Mouse (Mus musculus): ENCODE data around the gene F2.
A peak's percentile ranks its signal among the peaks of the same experiment; 100 is the strongest.

Gene F2

DNA sequence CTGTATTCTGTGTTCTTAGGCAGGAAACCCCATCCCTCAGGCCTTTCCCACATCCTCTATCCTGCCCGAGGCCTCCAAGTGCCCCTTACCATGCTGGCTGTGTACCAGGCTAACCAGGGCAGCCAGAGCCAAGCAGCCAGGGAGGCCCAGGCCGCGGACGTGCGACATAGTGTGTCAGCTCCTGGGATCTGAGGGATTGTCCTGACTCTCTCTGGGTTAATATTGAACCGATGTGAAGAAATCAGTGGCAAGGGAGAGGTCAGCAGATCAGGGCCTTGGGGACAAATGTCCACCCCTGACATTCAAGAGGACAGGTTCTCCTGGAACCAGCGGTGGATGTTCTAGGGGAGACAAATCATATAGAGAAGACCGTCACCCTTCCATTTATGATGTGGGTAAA is at the start of gene F2:
F2 (minus strand) TSS at position 186 of the 400 bp plus-strand sequence.
- no peak for DNase-seq

DNA sequence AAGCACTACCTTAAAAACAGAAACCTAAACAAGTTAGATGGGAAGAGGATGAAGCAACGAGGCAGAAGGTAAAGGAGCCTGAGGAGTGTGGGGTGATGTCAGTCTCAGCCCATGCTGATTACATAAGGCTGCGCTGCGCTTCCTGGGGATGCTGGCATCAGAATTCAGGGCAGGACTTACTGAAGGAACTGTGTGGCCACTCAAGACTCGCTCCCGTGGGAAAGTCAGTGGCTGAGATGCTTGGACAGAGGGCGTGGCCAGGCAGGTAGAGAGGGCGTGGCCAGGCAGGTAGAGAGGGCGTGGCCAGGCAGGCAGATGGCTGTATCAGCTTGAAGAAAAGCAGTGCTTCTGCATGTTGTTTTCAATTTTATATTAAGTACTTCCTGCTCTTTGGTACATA is 47.7 kb upstream of the F2 start:
- DNase-seq: no peak

DNA sequence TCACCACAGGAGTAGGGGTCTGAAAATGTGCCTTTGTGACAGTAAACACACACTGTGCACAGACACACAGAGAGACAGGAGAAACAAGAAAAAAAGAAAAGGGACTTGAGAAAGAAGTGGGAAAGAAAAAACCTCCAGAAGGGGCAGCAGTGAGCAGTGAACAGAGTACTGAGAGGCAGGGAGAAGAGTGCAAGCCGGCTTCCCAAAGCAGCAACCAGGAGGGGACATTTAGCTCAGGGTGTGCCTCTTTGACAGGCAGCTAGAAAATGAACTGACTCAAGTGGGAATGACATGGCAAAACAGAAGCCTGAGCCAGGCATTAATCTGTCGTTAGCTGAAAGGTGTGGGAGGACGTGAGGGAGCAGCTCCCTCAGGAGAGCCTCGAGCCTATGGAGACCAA is 46.6 kb upstream of the F2 start:
- peak; percentile 28 to 45 for DNase-seq

GRCm38 (mm10) chr2:91676961-91677360 is 40.7 kb upstream of the F2 start:
- no peak for DNase-seq

DNA sequence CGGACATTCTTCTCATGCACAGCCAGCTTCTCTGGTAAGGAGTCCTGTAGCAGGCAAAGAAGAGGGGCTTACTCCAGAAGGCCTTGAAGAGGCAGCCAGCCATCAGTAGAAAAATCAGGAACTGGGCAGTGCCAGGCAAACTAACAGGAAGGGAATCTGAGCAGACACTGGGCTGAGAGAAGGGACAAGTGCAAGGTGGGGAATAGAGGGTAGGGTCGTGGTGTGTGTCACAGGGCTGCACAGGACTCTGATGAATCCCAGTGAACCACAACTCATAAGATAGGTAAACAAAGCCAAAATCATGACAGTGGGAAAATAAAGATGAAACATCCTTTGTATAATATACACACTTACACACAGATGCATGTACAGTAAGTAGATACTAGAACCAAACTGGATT is 40.2 kb upstream of the F2 start:
- no peak for DNase-seq

GRCm38 (mm10) chr2:91674895-91675294 is 38.7 kb upstream of the F2 start:
- DNase-seq: no peak

- no peak for DNase-seq
Observed at GRCm38 (mm10) chr2:91673587-91673986, 37.4 kb upstream of the F2 start.

DNA sequence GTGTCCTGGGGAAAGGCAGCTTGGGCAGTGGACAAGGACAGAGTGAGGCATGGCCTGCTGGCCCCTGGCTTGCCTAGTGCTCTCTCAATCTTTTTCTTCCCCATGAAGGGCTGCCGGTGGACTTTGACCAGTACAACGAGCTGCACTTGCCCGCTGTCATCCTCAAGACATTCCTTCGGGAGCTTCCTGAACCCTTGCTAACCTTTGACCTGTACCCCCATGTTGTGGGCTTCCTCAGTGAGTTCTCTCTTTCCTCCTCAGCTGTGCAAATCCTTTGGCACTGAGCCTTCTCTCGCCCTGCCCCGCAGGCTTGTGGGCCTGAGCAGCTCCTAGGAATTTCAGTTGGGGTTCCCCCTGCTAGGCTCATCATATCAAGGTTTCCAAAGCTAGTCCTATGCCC is 33.8 kb upstream of the F2 start:
- DNase-seq: peak; percentile 79 to 84

- no peak for DNase-seq
Observed at GRCm38 (mm10) chr2:91669326-91669725, 33.1 kb upstream of the F2 start.

- DNase-seq: no peak
Observed at GRCm38 (mm10) chr2:91667747-91668146, 31.5 kb upstream of the F2 start.

DNA sequence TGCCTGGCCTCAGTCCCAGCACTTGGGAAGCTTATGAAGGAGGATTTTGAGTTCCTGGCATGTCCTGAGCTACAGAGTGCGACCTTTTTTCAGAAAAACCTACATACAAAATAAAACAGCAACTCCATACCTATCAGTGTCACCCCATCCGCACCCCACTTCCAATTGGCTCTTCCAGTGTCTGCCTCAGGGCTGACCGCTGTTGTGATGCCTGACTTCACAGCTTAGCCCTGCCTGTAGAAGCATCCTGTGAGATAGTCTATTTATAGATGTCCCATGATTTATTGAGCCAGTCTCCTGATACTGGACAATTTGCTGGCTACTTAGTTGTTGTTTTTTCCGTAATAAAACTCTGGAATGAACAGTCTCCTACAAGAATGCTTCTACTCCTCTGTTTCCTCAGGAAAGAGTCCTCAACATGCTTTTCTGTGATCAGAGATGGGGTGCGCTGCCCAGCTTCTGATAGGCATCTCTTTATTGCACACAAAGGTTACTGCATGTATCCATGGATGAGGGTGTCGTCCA is 30.2 kb upstream of the F2 start:
- peak; percentile 25 to 51 for DNase-seq

- DNase-seq: no peak
Observed at GRCm38 (mm10) chr2:91664780-91665179, 28.6 kb upstream of the F2 start.

- peak; percentile 74 to 83 for DNase-seq
Observed at GRCm38 (mm10) chr2:91660981-91661380, 24.8 kb upstream of the F2 start.

DNA sequence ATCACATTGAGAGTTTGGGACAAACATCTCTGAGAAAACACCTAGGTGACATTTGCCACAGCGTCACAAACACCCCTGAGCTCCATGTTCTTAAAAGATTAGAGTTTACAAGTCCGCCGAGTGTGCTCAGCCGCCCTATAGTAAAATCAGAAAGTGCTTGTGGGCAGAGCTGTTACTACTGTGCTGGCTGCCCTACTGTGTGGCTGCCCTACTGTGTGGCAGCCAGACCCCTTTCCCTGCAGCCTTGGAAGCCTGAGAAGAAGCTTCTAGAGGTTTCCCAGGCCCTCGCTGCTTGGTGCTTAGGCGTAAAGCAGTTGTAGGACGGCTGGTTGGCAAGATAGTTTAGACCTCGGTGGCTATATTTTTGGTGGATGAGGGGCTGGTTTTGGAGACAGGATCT is 23.4 kb upstream of the F2 start:
- no peak for DNase-seq

DNA sequence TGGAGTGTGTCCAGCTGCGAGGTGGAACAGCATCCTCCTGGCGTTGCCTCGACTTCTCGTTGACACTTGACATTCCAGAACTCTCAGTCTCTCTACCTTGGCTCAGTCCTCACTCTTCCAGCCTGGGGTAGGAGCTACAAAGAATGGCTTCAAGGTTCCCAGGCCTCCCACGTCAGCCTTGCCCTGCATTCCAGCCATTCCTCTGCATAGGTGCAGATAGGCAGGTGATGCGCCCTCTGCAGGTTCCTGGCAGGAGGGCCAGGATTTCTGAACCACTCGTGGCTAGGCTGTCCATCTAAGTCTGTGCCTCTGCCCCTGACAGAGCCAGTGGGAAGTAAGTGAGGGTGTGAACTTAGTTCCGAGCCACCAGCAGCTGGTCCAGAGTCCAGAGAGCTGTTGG is 20.6 kb upstream of the F2 start:
- DNase-seq: peak; percentile 72

GRCm38 (mm10) chr2:91655827-91656226 is 19.6 kb upstream of the F2 start:
- DNase-seq: no peak

DNA sequence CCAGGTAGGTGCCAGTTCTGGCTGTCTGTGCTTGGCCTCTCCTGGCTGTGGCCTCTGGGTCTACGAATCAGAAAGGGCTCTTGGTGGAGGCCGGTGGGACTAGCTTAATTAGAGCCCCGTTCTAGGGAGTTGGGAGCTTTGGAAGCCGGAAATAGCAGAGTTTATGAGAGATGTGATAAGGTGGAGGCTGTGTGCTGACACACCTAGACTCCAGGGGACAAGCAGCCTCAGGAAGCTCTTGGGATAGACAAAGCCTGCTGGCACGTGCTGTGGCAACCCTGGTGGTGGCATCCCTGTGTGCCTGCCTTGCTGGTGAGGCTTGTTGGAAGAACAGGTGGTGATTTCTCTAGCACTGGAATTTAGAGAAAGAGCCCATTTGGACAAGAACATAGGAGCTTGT is 19.2 kb upstream of the F2 start:
- no peak for DNase-seq

DNA sequence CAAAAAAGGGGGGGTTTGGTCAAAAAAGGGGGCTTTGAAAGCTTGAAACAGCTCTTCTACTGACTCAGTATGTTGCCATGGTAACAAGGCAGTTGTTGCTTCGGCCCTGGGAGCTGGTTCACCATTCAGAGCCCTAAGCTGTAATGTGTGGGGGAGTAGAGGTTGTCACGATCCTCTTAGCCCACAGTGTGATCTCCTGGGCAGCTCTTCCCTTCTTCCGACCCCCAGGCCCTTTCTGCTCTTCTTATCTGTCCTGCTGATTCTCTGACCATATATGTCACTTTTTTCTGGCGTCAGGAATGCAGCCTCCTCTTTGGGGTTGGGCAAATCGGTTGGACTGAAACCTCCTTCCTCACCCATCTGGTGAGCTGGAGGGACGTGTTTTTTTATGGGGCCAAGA is 16.6 kb upstream of the F2 start:
- no peak for DNase-seq

DNA sequence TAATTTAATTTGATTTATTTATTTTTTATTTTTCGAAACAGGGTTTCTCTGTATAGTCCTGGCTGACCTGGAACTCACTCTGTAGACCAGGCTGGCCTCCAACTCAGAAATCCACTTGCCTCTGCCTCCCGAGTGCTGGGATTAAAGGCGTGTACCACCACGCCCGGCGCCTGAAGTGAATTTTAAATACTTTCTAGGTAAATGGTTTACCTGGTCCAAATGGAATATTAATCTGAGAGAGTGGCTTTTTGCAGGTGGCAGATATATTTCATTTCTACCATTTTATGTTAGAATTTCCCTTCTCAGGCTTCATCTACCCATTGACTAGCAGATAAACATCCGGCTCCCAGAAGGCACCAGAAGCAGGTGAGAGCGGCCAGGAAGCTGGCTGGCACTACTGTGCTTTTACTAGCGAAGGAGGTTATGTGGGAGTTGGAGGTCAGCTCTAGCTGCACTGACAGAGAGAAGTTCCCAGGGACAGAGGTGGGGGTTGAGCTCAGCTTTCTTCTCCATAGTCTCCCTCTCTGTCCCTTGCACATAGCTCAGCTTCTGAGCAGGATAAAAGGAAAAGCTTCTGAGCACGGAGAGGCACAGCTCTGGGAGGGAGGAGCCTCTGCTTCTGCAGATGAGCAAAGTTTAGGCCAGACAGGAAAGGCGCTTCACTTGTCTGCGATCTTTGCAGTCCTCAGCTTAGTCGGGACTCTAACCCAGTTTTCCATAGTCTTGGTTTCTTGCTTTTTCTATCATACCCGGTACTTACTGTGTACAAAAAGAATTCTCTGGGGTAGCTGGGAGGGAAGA is 15.4 kb upstream of the F2 start:
- DNase-seq: peak in 1 of 2 experiments; percentile 35

- DNase-seq: no peak
Observed at GRCm38 (mm10) chr2:91650360-91650995, 14.3 kb upstream of the F2 start.

- peak; percentile 97 to 98 for DNase-seq
Observed at GRCm38 (mm10) chr2:91649553-91650359, 13.5 kb upstream of the F2 start, which contains the start of the genes Zfp408 and Arhgap1. TSS of gene Zfp408 (minus strand) at chr2:91649791. TSS of gene Arhgap1 (plus strand) at chr2:91649860.

GRCm38 (mm10) chr2:91649152-91649551 is 12.9 kb upstream of the F2 start:
- no peak for DNase-seq

- DNase-seq: peak in 1 of 2 experiments; percentile 78
Observed at GRCm38 (mm10) chr2:91646733-91647132, 10.5 kb upstream of the F2 start.
